Comparison of ENCODE assay signal across 11 mouse cellular contexts in genomic region chr1:45760667-45761467, GRCm38 (mm10). TPM values are rescaled to one million over a fixed set of nuclear protein-coding genes. Genes with fewer than 3 reads are reported as not detected.
A peak's percentile ranks its signal among the peaks of the same experiment; 100 is the strongest.
DNase-seq lines count a peak whose midpoint lies in the region; ATAC-seq lines count a peak whose summit lies in the region.
"Had no signal": no experiment of that assay in that cellular context is flagged by ENCODE, and none has a peak within 500 bp of the region (broad histone marks: within the 10 kb centered on the region; RNA-seq: fewer than 3 reads in every experiment).

No protein-coding gene starts in this region.

- peak overlapping the region; percentile 12 to 25; a peak in 3 of 4 replicates for H3K27ac ChIP-seq in heart, embryonic 14.5 days (replicated peaks in 1 of 2; ENCODE audit: control insufficient read depth in 1 of 2, insufficient read depth in 1 of 2, low read depth in 2 of 2, low read length in 2 of 2)
- peak overlapping the region; percentile 90 for H3K27ac ChIP-seq in limb, embryonic 12.5 days
- H3K27ac ChIP-seq in midbrain, embryonic 11.5 days (ENCODE audit: low read depth, low read length): no peak overlapping the region; the same call in 1 of the 2 replicates
- H3K27ac ChIP-seq: midbrain, embryonic 12.5 days had no signal

- no peaks in the 10 kb centered on the region for H3K9me3 ChIP-seq in heart, embryonic 14.5 days (ENCODE audit: control insufficient read depth, low read length)
- no peaks in the 10 kb centered on the region for H3K9me3 ChIP-seq in limb, embryonic 12.5 days
- no peaks in the 10 kb centered on the region for H3K9me3 ChIP-seq in midbrain, embryonic 11.5 days (ENCODE audit: control insufficient read depth, low read length)
- H3K9me3 ChIP-seq: midbrain, embryonic 12.5 days had no signal

- DNase-seq in heart, adult 8-10 months (ENCODE audit: low spot score): no peak
- DNase-seq in right cerebral cortex, adult 18-20 months: peak; percentile 8
- no peak for DNase-seq in right cerebral cortex, postnatal 10 days (ENCODE audit: low spot score in 2 of 2)
- no peak for DNase-seq in midbrain, embryonic 11.5 days (ENCODE audit: low spot score, missing footprints)
- no peak for DNase-seq in left cerebral cortex, adult 8-10 months (ENCODE audit: low spot score in 2 of 2)
- DNase-seq in adrenal gland, adult 18-20 months (ENCODE audit: low spot score in 2 of 2): no peak
- DNase-seq: heart, postnatal 36 days had no signal

- no peak overlapping the region for H3K4me2 ChIP-seq in heart, embryonic 14.5 days (ENCODE audit: low read length)
- no peak overlapping the region for H3K4me2 ChIP-seq in limb, embryonic 12.5 days
- H3K4me2 ChIP-seq in midbrain, embryonic 11.5 days: no peak overlapping the region
- H3K4me2 ChIP-seq: midbrain, embryonic 12.5 days had no signal

- 43% methylated on average over 4 of the region's 4 CpGs for WGBS in heart, embryonic 14.5 days
- WGBS in limb, embryonic 12.5 days: 10% methylated on average over 4 of the region's 4 CpGs
- WGBS in midbrain, embryonic 11.5 days: 48% methylated on average over 4 of the region's 4 CpGs

- H3K9ac ChIP-seq in heart, embryonic 14.5 days (ENCODE audit: low read length): no peak overlapping the region
- no peak overlapping the region for H3K9ac ChIP-seq in limb, embryonic 12.5 days (replicated peaks)
- H3K9ac ChIP-seq in midbrain, embryonic 11.5 days (ENCODE audit: low read length): no peak overlapping the region
- H3K9ac ChIP-seq: midbrain, embryonic 12.5 days had no signal

- no peaks in the 10 kb centered on the region for H3K27me3 ChIP-seq in heart, embryonic 14.5 days (ENCODE audit: control insufficient read depth, insufficient read depth, low read length)
- no peaks in the 10 kb centered on the region for H3K27me3 ChIP-seq in limb, embryonic 12.5 days
- H3K27me3 ChIP-seq in midbrain, embryonic 11.5 days (ENCODE audit: control insufficient read depth, insufficient read depth, low read length): no peaks in the 10 kb centered on the region
- H3K27me3 ChIP-seq: midbrain, embryonic 12.5 days had no signal

- H3K4me3 ChIP-seq in heart, embryonic 14.5 days (ENCODE audit: control insufficient read depth in 1 of 2, insufficient read depth in 1 of 2, low read depth in 1 of 2, low read length in 2 of 2): no peak overlapping the region
- H3K4me3 ChIP-seq in limb, embryonic 12.5 days (replicated peaks): no peak overlapping the region
- no peak overlapping the region for H3K4me3 ChIP-seq in midbrain, embryonic 11.5 days (ENCODE audit: low read depth, low read length)
- H3K4me3 ChIP-seq: midbrain, embryonic 12.5 days had no signal

- 0 out of 4 replicates have a peak, but pooled peaks cover 0 to 4% of the 10 kb centered on the region in 2 experiments for H3K4me1 ChIP-seq in heart, embryonic 14.5 days (ENCODE audit: control insufficient read depth in 2 of 2, insufficient read depth in 2 of 2, low read length in 2 of 2)
- peaks cover 18% of the 10 kb centered on the region for H3K4me1 ChIP-seq in limb, embryonic 12.5 days (replicated peaks)
- no peaks in the 10 kb centered on the region for H3K4me1 ChIP-seq in midbrain, embryonic 11.5 days (ENCODE audit: control insufficient read depth, insufficient read depth, low read length)
- H3K4me1 ChIP-seq: midbrain, embryonic 12.5 days had no signal

- ATAC-seq in heart, embryonic 14.5 days (ENCODE audit: insufficient number of reproducible peaks, insufficient read depth, low FRiP score, low read depth): no peak
- peak; percentile 53; the same call in 1 of the 2 replicates for ATAC-seq in limb, embryonic 12.5 days (ENCODE audit: insufficient number of reproducible peaks, insufficient read depth, low FRiP score, low TSS enrichment, low read depth)
- no peak for ATAC-seq in midbrain, embryonic 11.5 days (ENCODE audit: low FRiP score)
- ATAC-seq: CD4-positive, CD25-positive, alpha-beta regulatory T cell, adult 4 months had no signal

- H3K36me3 ChIP-seq in heart, embryonic 14.5 days (ENCODE audit: control insufficient read depth, insufficient read depth, low read length): no peaks in the 10 kb centered on the region
- H3K36me3 ChIP-seq in limb, embryonic 12.5 days: no peaks in the 10 kb centered on the region
- H3K36me3 ChIP-seq in midbrain, embryonic 11.5 days (ENCODE audit: control insufficient read depth, insufficient read depth, low read length): no peaks in the 10 kb centered on the region
- H3K36me3 ChIP-seq: midbrain, embryonic 12.5 days had no signal

RNA-seq across cellular contexts. Expression of gene Wdr75, which starts 34.1 kb away (rescaled TPM):
- polyA plus RNA-seq in heart, embryonic 14.5 days (2014; fragmentation: Nextera tagmentation; extraction: Ambion mirVana): 33.2 and 44.0 TPM in 2 replicates
- total RNA-seq in heart, adult 8-10 months (2022): 10 to 100 TPM; 17.7 to 25.3 (median 21.5) TPM
- polyA plus RNA-seq in limb, embryonic 12.5 days (2016; fragmentation: Nextera tagmentation; extraction: Ambion mirVana): 82.6 and 90.0 TPM in 2 replicates
- 80.8 and 92.4 TPM in 2 replicates for polyA plus RNA-seq in midbrain, embryonic 11.5 days (2014; fragmentation: Nextera tagmentation; extraction: Ambion mirVana)
- 10 to 100 TPM; 35.8 to 48.9 (median 42.1) TPM for total RNA-seq in left cerebral cortex, adult 8-10 months (2022)
- total RNA-seq in adrenal gland, adult 18-20 months (2021): 10 to 100 TPM; 49.6 to 59.2 TPM
